Mouse (Mus musculus) neutrophil, adult 59 days (primary cell): ENCODE data around the gene Gm5168. TPM values are rescaled to one million over a fixed set of nuclear protein-coding genes. Genes with fewer than 3 reads are reported as not detected.

Source experiments
- total RNA-seq, 2 experiments: library from RNA; stranded (reverse); gene quantifications; 1 replicate in 1 of 2; 2 replicates in 1 of 2; pipeline ENCODE4 v1.2.4; 2023

The Gm5168 gene
- total RNA-seq, result not detected

GRCm38 (mm10) chrX:26050941-26051340 is at the start of gene Gm5168:
TSS of gene Gm5168 (minus strand) at chrX:26051041.

Other genes with a start within 250 kb of the Gm5168 start
- gene Gm2012, start 180.3 kb upstream of the Gm5168 start, total RNA-seq, result not detected